Mouse (Mus musculus) midbrain, embryonic 16.5 days (tissue): Measurements from ENCODE around the gene Efcab2. TPM values are rescaled to one million over a fixed set of nuclear protein-coding genes. Genes with fewer than 3 reads are reported as not detected.

ENCODE experiments used
- ATAC-seq: fragments of 200-750 bp; cut with Nextera tagmentation; 2 replicates; pipeline ENCODE4 v1.8.0; 2017; ENCODE audit warnings: moderate TSS enrichment
- H3K27ac ChIP-seq: fragments of 300-500 bp; sonication (generic); 2 replicates; pipeline ENCODE4 v1.5.1; 2014; ENCODE audit warnings: mild to moderate bottlenecking, low read length, mixed read lengths
- H3K27me3 ChIP-seq: fragments of 300-500 bp; sonication (generic); 2 replicates; pipeline ENCODE4 v1.6.1; 2014; ENCODE audit warnings: low read depth, low read length, mixed read lengths; ENCODE audit not compliant: control insufficient read depth, insufficient read depth
- H3K36me3 ChIP-seq: fragments of 300-500 bp; sonication (generic); 2 replicates; pipeline ENCODE4 v1.6.1; 2014; ENCODE audit warnings: mild to moderate bottlenecking, low read length, moderate library complexity, mixed read lengths; ENCODE audit not compliant: control insufficient read depth, insufficient read depth
- H3K4me1 ChIP-seq: fragments of 300-500 bp; sonication (generic); 2 replicates; pipeline ENCODE4 v1.6.1; 2014; ENCODE audit warnings: mild to moderate bottlenecking, low read length, mixed read lengths; ENCODE audit not compliant: control insufficient read depth, insufficient read depth
- H3K4me2 ChIP-seq: fragments of 300-500 bp; sonication (generic); 2 replicates; pipeline ENCODE4 v1.6.1; 2014; ENCODE audit warnings: mild to moderate bottlenecking, low read length, mixed read lengths
- H3K4me3 ChIP-seq: fragments of 300-500 bp; sonication (generic); 2 replicates; pipeline ENCODE4 v1.5.1; 2014; ENCODE audit warnings: low read depth, mild to moderate bottlenecking, low read length, moderate library complexity, mixed read lengths
- H3K9ac ChIP-seq: fragments of 300-500 bp; sonication (generic); 2 replicates; pipeline ENCODE4 v1.6.1; 2014; ENCODE audit warnings: low read depth, low read length, mixed read lengths
- H3K9me3 ChIP-seq: fragments of 300-500 bp; sonication (generic); replicated peaks from 2 replicates; pipeline ENCODE4 v1.6.1; 2014; ENCODE audit warnings: mild to moderate bottlenecking, low read length, mixed read lengths; ENCODE audit not compliant: control insufficient read depth, poor library complexity, severe bottlenecking
- WGBS: fragments of 180-500 bp; shearing (Covaris S2); extraction: QIAGEN DNeasy Blood & Tissue Kit; methylation state at CpG from one replicate; pipeline ENCODE4 v1.1.7; 2014; 5-methylcytosine and 5-hydroxymethylcytosine counted together
- polyA plus RNA-seq: library from polyadenylated mRNA; unstranded; fragments of >200 nt; fragmentation: Nextera tagmentation; extraction: Ambion mirVana; gene quantifications from 2 replicates; pipeline ENCODE4 v1.2.1, GENCODE M21; 2015

The Efcab2 gene
- polyA plus RNA-seq, 1 experiment from 2014 or later = 11.8 TPM

GRCm38 (mm10) chr1:178372681-178373080, 33.2 kb upstream of the Efcab2 start:
- Histone ChIP-seq H3K9me3 (no peaks in the 10 kb centered on the region), H3K9ac (no peak overlapping the region), H3K4me2 (no peak overlapping the region), H3K27me3 (no peaks in the 10 kb centered on the region), H3K36me3 (no peaks in the 10 kb centered on the region), H3K4me1 (peaks cover 12% of the 10 kb centered on the region), H3K27ac (no peak overlapping the region), H3K4me3 (no peak overlapping the region)
- WGBS = 89% methylated on average over 4 of the region's 4 CpGs
- no peak for ATAC-seq

- H3K27ac ChIP-seq = no peak overlapping the region
- no peak overlapping the region for H3K4me2 ChIP-seq
- H3K9ac ChIP-seq = no peak overlapping the region
- H3K36me3 ChIP-seq = no peaks in the 10 kb centered on the region
- H3K4me1 ChIP-seq = no peaks in the 10 kb centered on the region
- ATAC-seq = no peak
- no peaks in the 10 kb centered on the region for H3K9me3 ChIP-seq
- no peaks in the 10 kb centered on the region for H3K27me3 ChIP-seq
- H3K4me3 ChIP-seq = no peak overlapping the region
Observed at GRCm38 (mm10) chr1:178375381-178375780, 30.5 kb upstream of the Efcab2 start.

- Histone ChIP-seq H3K27ac (no peak overlapping the region), H3K9me3 (no peaks in the 10 kb centered on the region), H3K36me3 (no peaks in the 10 kb centered on the region), H3K4me3 (no peak overlapping the region), H3K4me2 (no peak overlapping the region), H3K4me1 (no peaks in the 10 kb centered on the region), H3K27me3 (no peaks in the 10 kb centered on the region), H3K9ac (no peak overlapping the region)
- ATAC-seq = no peak
- 83% methylated on average over 2 of the region's 2 CpGs for WGBS
Observed at GRCm38 (mm10) chr1:178376061-178376460, 29.8 kb upstream of the Efcab2 start.

GRCm38 (mm10) chr1:178376907-178377306, 29.0 kb upstream of the Efcab2 start:
- no peak for ATAC-seq
- WGBS = 81% methylated on average over 2 of the region's 2 CpGs
- H3K4me3 ChIP-seq = no peak overlapping the region

GRCm38 (mm10) chr1:178378115-178378514, 27.8 kb upstream of the Efcab2 start:
- H3K4me1 ChIP-seq = no peaks in the 10 kb centered on the region
- H3K9ac ChIP-seq = no peak overlapping the region
- no peaks in the 10 kb centered on the region for H3K27me3 ChIP-seq
- H3K4me2 ChIP-seq = no peak overlapping the region
- no peak for ATAC-seq
- H3K4me3 ChIP-seq = no peak overlapping the region
- no peaks in the 10 kb centered on the region for H3K9me3 ChIP-seq
- no peaks in the 10 kb centered on the region for H3K36me3 ChIP-seq
- H3K27ac ChIP-seq = no peak overlapping the region
- WGBS = 82% methylated on average over 3 of the region's 3 CpGs

More at GRCm38 (mm10) chr1:178376907-178377306, 29.0 kb upstream of the Efcab2 start:
- Histone ChIP-seq H3K4me2 (no peak overlapping the region), H3K36me3 (no peaks in the 10 kb centered on the region), H3K9ac (no peak overlapping the region), H3K27me3 (no peaks in the 10 kb centered on the region), H3K27ac (no peak overlapping the region), H3K9me3 (no peaks in the 10 kb centered on the region), H3K4me1 (no peaks in the 10 kb centered on the region)

GRCm38 (mm10) chr1:178379224-178379623, 26.7 kb upstream of the Efcab2 start:
- H3K27ac ChIP-seq = no peak overlapping the region
- ATAC-seq = no peak
- no peaks in the 10 kb centered on the region for H3K36me3 ChIP-seq
- H3K4me3 ChIP-seq = no peak overlapping the region
- WGBS = 86% methylated on average over 1 of the region's 1 CpGs
- no peak overlapping the region for H3K9ac ChIP-seq
- H3K4me1 ChIP-seq = no peaks in the 10 kb centered on the region
- no peaks in the 10 kb centered on the region for H3K9me3 ChIP-seq
- H3K4me2 ChIP-seq = no peak overlapping the region
- H3K27me3 ChIP-seq = no peaks in the 10 kb centered on the region

DNA sequence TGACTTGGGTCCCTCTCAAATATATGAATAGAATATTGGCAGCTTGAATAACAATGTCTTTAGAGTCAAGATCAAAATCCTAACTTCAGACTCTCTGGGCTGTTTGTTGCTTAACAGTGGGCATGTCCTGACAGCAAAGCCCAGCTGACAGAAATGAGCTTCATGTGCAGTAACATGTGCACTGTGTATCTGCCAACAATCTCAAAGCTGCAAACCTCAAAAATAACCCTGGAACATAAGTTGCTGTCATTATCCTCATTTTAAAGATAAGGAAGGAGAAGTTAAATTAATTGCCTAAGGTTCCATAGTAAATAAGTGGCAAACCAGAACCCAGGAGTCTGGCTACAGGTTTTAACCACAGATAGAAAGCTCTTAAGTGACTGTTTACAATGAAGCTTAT, 23.7 kb upstream of the Efcab2 start:
- no peak overlapping the region for H3K4me2 ChIP-seq
- ATAC-seq = no peak
- H3K27ac ChIP-seq = no peak overlapping the region
- H3K9me3 ChIP-seq = no peaks in the 10 kb centered on the region
- no peak overlapping the region for H3K4me3 ChIP-seq
- H3K27me3 ChIP-seq = no peaks in the 10 kb centered on the region
- no peak overlapping the region for H3K9ac ChIP-seq
- H3K4me1 ChIP-seq = no peaks in the 10 kb centered on the region
- no peaks in the 10 kb centered on the region for H3K36me3 ChIP-seq

DNA sequence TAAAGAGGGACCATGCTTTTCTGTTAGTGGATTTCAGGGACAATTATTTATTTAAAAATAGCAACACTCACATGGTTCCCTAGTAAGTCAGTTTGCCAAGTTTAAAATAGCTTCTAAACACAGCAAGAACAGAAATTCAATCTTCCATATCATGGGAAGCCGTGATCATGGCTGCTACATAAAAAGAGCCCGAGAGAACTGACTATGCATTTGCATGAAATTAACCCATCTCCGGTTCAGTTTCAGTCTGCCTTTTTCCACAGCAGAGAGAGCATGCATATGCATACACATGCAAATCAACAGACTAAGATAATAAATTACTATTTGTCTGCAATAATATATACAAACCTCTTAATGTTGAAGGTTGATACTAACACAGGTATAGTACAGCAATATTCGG, 17.1 kb upstream of the Efcab2 start:
- H3K4me1 ChIP-seq = no peaks in the 10 kb centered on the region
- no peak overlapping the region for H3K9ac ChIP-seq
- no peak overlapping the region for H3K4me3 ChIP-seq
- no peak overlapping the region for H3K4me2 ChIP-seq
- H3K36me3 ChIP-seq = no peaks in the 10 kb centered on the region
- ATAC-seq = no peak
- H3K9me3 ChIP-seq = no peaks in the 10 kb centered on the region
- no peak overlapping the region for H3K27ac ChIP-seq
- H3K27me3 ChIP-seq = no peaks in the 10 kb centered on the region
- 56% methylated on average over 4 of the region's 4 CpGs for WGBS

- Histone ChIP-seq H3K27ac (no peak overlapping the region), H3K4me3 (no peak overlapping the region), H3K9me3 (no peaks in the 10 kb centered on the region), H3K4me1 (no peaks in the 10 kb centered on the region), H3K27me3 (no peaks in the 10 kb centered on the region), H3K36me3 (no peaks in the 10 kb centered on the region), H3K9ac (no peak overlapping the region), H3K4me2 (no peak overlapping the region)
- ATAC-seq = no peak
- WGBS = 61% methylated on average over 2 of the region's 2 CpGs
Observed at GRCm38 (mm10) chr1:178389401-178389800, 16.5 kb upstream of the Efcab2 start.

GRCm38 (mm10) chr1:178392970-178393369, 12.9 kb upstream of the Efcab2 start:
- H3K9me3 ChIP-seq = no peaks in the 10 kb centered on the region
- no peaks in the 10 kb centered on the region for H3K36me3 ChIP-seq
- H3K27ac ChIP-seq = no peak overlapping the region
- no peaks in the 10 kb centered on the region for H3K4me1 ChIP-seq
- H3K9ac ChIP-seq = no peak overlapping the region
- ATAC-seq = no peak
- 71% methylated on average over 5 of the region's 5 CpGs for WGBS
- no peak overlapping the region for H3K4me2 ChIP-seq
- no peaks in the 10 kb centered on the region for H3K27me3 ChIP-seq
- H3K4me3 ChIP-seq = no peak overlapping the region
